Mouse (Mus musculus) C2C12 (cell line): ENCODE measurements around the gene Psph. TPM values are rescaled to one million over a fixed set of nuclear protein-coding genes. Genes with fewer than 3 reads are reported as not detected.

Source experiments
- H3K27me3 ChIP-seq: one replicate; pipeline ENCODE4 v1.6.1; 2011; ENCODE audit not compliant: control insufficient read depth, insufficient read depth, insufficient read length
- H3K36me3 ChIP-seq: one replicate; pipeline ENCODE4 v1.6.1; 2011; ENCODE audit not compliant: control insufficient read depth, insufficient read depth
- H3K4me3 ChIP-seq: one replicate; pipeline ENCODE4 v1.5.1; 2011; ENCODE audit warnings: mild to moderate bottlenecking, control low read depth; ENCODE audit not compliant: poor library complexity, insufficient read depth, severe bottlenecking
- H3K79me2 ChIP-seq: one replicate; pipeline ENCODE4 v1.6.1; 2011; ENCODE audit not compliant: control insufficient read depth, insufficient read depth
- H3K79me3 ChIP-seq: one replicate; pipeline ENCODE4 v1.6.1; 2011; ENCODE audit warnings: low read depth, control low read depth
- H3ac ChIP-seq: one replicate; pipeline ENCODE3; 2011; ENCODE audit warnings: low read depth; ENCODE audit not compliant: control insufficient read depth, insufficient read length
- CEBPB ChIP-seq: IDR thresholded peaks from one replicate; pipeline ENCODE4 v1.6.1; 2011; ENCODE audit warnings: low read depth, mild to moderate bottlenecking, control low read depth, moderate library complexity
- CTCF ChIP-seq: IDR thresholded peaks from one replicate; pipeline ENCODE4 v1.5.1; 2011; ENCODE audit not compliant: control insufficient read depth, insufficient read depth, insufficient read length
- FOSL1 ChIP-seq: IDR thresholded peaks from one replicate; pipeline ENCODE4 v1.8.0; 2011; ENCODE audit warnings: mild to moderate bottlenecking, low read length; ENCODE audit not compliant: poor library complexity, insufficient read depth, severe bottlenecking
- MAX ChIP-seq: IDR thresholded peaks from one replicate; pipeline ENCODE4 v1.6.1; 2011; ENCODE audit warnings: mild to moderate bottlenecking, control low read depth
- MYOD1 ChIP-seq: IDR thresholded peaks from one replicate; pipeline ENCODE4 v1.6.1; 2011; ENCODE audit warnings: low read depth; ENCODE audit not compliant: control insufficient read depth, insufficient read length
- MYOG ChIP-seq: IDR thresholded peaks from one replicate; pipeline ENCODE4 v1.6.1; 2011; ENCODE audit not compliant: control insufficient read depth, insufficient read length; ENCODE audit errors: extremely low read depth
- USF1 ChIP-seq: IDR thresholded peaks from one replicate; pipeline ENCODE4 v1.6.1; 2011; ENCODE audit warnings: low read depth, mild to moderate bottlenecking, control low read depth, moderate library complexity
- polyA plus RNA-seq: library from polyadenylated mRNA; unstranded; fragments of >200 nt; fragmentation: generic; extraction: Trizol; gene quantifications from one replicate; pipeline ENCODE4 v1.2.1, GENCODE M21; 2012; ENCODE audit warnings: missing spikeins

Gene Psph
- polyA plus RNA-seq, 1 experiment: 131 TPM

DNA sequence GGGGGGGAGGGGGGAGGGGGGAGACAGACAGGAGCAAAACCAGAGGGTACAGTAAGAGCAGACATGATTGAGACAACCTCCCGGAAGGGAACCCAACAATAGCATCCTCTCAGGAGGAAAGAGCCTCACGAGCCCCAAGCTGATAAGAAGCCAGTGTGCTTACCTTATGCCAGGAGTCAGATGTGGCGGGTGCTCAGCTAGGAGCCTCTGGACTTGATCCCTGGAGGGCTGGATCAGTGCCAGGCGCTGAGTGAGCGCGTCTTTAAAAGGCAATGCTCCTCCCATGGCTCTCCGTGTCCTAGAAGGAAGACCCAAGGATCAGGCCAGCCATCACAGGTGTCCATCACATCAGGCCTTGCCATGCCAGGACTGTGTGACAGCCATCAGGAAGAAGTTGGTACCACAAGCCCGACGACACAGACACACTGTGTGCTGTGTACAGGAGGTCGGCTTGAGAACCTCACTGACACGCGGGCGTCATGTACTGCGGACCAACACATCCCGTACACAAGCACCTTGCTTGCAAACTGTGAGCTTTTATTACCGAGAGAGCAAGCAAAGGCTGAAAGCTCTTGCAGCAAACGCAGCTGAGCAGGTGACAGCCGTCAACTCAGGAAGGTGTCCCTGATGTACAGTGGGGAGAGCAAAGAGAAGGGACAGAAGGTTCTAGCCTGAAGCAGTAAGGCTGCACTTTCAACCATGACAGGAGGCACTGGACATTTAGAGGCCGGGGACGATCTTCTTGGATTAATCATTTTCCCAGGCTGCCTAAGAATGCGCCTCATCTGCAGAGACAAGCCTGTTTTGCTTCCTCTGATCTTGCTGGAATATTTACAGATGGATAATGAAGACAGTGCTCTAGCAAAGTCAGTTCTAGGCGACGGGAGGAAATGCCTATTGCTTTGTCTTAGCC lies 16.6 kb downstream of the Psph start:
- Histone ChIP-seq H3K79me2 (no peaks in the 10 kb centered on the region), H3K36me3 (peaks cover 9% of the 10 kb centered on the region), H3K4me3 (no peak overlapping the region), H3K79me3 (no peaks in the 10 kb centered on the region), H3ac (no peak overlapping the region), H3K27me3 (no peaks in the 10 kb centered on the region)
- TF ChIP-seq MAX: no peak
- no peak for TF ChIP-seq CTCF
- no peak for TF ChIP-seq MYOD1
- TF ChIP-seq MYOG: no peak
- TF ChIP-seq CEBPB: no peak
- no peak for TF ChIP-seq USF1
- no peak for TF ChIP-seq FOSL1

DNA sequence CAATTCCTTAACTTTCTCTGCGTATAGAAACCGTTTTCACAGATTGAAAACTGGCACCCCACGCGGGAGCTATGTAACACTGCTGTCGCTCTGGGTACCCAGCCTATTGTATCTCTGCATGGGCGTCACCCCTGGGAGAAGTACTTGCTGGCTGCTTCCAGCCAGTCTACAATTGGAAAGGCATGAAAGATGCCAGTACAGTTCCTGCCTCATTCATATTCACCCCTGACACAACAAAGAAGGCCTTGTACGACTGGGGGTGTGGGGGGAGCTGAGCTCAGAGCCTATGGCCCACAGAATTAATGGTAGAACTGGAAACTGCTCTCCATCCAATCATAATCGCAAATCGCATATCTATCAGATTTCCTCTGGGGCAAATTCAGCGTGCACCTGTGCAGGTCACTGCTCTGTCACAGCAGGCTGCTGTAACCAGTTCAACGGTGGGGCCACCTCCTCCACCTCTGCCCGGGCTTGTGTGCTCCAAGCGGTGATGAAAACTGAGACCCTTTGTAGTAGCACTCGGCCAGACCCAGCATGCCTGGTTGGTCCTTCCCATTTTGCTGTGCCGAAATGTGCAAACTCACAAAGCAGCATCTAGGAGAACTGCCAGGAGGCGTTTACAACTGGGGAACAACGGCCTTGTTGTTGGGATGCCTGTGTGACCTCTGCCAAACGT lies 25.2 kb downstream of the Psph start:
- H3K36me3 ChIP-seq: peaks cover 4% of the 10 kb centered on the region
- no peak overlapping the region for H3ac ChIP-seq
- TF ChIP-seq CTCF (no peak), USF1 (no peak), MYOD1 (no peak), FOSL1 (no peak), MYOG (no peak), CEBPB (no peak), MAX (no peak)
- H3K79me3 ChIP-seq: no peaks in the 10 kb centered on the region
- H3K4me3 ChIP-seq: no peak overlapping the region
- H3K79me2 ChIP-seq: no peaks in the 10 kb centered on the region
- no peaks in the 10 kb centered on the region for H3K27me3 ChIP-seq

DNA sequence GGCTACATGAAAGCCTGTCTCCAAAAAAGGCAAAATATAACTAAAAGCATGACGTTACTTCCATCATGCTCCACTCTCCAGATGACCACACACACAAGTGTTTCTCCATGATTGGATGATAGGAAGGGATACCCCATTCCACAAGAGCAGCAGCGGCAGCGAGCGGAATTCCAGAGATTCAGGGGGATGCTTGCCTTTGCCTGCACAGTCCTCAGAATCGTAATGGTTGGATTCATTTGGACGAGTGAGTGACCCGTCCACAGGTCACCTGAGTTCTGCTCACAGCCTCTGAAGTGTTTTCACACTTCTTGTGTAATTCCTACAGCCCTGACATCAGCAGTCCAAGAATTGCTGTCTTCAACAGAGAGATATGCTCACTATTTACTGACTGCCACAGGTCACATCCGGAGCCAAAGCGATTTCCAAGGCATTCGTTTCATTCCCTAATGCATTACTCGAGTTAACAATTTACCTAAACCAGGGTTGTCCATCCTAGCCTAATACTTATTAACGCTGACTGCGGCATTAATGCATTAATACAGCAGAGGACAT lies 27.2 kb downstream of the Psph start:
- Histone ChIP-seq H3K79me3 (no peaks in the 10 kb centered on the region), H3K79me2 (no peaks in the 10 kb centered on the region), H3K4me3 (no peak overlapping the region), H3K36me3 (peaks cover 5% of the 10 kb centered on the region), H3ac (no peak overlapping the region), H3K27me3 (no peaks in the 10 kb centered on the region)
- TF ChIP-seq FOSL1 (no peak), CTCF (no peak), CEBPB (no peak), MYOG (no peak), MYOD1 (no peak), USF1 (no peak), MAX (no peak)

DNA sequence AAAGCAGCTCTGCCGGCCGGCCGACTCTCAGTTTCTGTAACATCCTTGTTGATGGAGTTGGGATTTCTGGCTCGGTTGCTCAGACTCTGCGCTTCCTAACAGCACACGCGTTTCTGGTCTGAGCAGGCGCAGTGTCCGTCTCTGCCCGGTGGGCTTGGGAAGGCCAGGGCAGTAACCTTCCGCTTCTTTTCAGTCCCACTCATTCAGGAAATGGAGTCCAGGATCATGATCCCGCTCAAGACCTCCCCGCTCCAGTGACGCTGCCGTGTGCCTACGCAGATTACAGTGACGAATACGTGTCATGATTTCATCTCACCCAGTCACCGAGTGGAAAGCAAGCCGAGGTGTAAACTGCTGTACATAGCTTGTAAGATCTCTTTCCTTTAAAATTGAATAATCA lies 30.4 kb downstream of the Psph start:
- Histone ChIP-seq H3K79me2 (no peaks in the 10 kb centered on the region), H3ac (no peak overlapping the region), H3K36me3 (peaks cover 5% of the 10 kb centered on the region), H3K27me3 (no peaks in the 10 kb centered on the region), H3K79me3 (no peaks in the 10 kb centered on the region), H3K4me3 (no peak overlapping the region)
- TF ChIP-seq CEBPB (no peak), USF1 (no peak), MYOD1 (no peak), CTCF (no peak), FOSL1 (no peak), MAX (no peak), MYOG (no peak)

DNA sequence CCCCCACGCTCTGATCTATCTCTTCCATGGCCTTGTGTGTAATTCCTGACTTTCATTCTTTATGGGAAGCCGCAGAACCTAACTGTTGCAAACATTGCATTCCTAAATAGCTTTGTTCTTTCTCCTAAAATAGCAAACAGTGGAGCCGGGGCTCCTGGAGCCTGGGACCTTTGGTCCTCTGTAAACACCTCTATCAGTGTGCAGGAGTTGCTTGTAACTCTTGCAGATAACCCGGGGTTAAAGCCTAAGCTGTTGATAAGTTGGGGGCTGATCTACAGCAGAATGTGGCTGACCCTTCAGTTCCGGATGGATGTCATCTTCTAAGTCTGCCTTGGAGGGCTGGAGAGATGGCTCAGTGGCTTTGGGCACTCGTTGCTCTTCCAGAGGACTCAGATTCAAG lies 43.2 kb downstream of the Psph start:
- Histone ChIP-seq H3K27me3 (no peaks in the 10 kb centered on the region), H3K79me3 (no peaks in the 10 kb centered on the region), H3K79me2 (no peaks in the 10 kb centered on the region), H3K36me3 (no peaks in the 10 kb centered on the region), H3ac (no peak overlapping the region), H3K4me3 (no peak overlapping the region)
- no peak for TF ChIP-seq USF1
- TF ChIP-seq CEBPB: no peak
- no peak for TF ChIP-seq CTCF
- TF ChIP-seq MYOG: no peak
- no peak for TF ChIP-seq FOSL1
- no peak for TF ChIP-seq MAX
- no peak for TF ChIP-seq MYOD1
